Mouse (Mus musculus) naive thymus-derived CD4-positive, alpha-beta T cell, adult 2 months (primary cell): ENCODE measurements around the gene Csk.
A peak's percentile ranks its signal among the peaks of the same experiment; 100 is the strongest.

ENCODE experiments used
- DNase-seq: peaks from one replicate; pipeline ENCODE4 v3.0.0-alpha.2; 2011; ENCODE audit warnings: low read depth

The Csk gene

GRCm38 (mm10) chr9:57657843-57658242, 4.4 kb upstream of the Csk start:
- DNase-seq, result no peak

GRCm38 (mm10) chr9:57656631-57657350, 3.4 kb upstream of the Csk start:
- DNase-seq, result no peak

DNA sequence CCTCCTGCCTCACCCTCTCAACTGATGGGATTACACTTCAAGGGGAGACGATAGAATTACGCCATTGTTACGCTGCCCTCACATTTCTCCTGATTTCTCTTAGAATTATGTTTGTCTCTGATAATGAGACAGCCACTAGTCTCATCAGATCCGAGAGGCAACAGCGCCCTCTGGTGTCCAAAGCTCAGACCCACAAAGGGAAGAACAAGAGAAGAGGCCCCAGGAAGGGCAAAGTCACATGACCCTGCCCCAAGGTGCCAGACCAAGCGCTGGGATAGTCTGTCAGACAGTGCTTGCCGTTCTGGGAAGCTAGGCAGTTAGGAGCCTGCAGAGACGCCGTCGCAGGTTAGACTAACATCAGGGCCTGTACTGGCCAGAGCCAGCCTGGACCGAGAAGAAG, 2.3 kb upstream of the Csk start:
- DNase-seq, result peak; percentile 97

DNA sequence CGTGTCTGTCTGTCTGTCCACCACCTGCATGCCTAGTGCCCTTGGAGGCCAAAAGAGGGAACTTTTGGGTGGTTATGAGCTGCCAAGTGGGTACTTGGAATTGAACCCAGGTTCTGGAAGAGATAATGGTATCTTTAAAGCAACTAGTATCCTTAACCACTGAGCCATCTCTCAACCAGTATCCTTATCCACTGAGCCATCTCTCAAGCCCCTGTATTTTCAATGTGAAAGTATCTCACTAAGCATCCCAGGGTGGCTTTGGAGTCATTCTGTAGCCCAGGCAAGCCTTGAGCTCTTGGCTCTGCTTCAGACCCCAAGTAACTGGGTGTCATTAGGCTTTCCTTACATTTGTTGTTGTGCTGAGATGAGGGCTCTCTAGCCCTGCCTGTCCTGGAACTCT, 1.5 kb upstream of the Csk start:
- DNase-seq, result peak; percentile 20

GRCm38 (mm10) chr9:57652855-57653254, 576 bp downstream of the Csk start:
- peak; percentile 53 for DNase-seq

GRCm38 (mm10) chr9:57652351-57652750, 1.1 kb downstream of the Csk start:
- DNase-seq, result no peak

DNA sequence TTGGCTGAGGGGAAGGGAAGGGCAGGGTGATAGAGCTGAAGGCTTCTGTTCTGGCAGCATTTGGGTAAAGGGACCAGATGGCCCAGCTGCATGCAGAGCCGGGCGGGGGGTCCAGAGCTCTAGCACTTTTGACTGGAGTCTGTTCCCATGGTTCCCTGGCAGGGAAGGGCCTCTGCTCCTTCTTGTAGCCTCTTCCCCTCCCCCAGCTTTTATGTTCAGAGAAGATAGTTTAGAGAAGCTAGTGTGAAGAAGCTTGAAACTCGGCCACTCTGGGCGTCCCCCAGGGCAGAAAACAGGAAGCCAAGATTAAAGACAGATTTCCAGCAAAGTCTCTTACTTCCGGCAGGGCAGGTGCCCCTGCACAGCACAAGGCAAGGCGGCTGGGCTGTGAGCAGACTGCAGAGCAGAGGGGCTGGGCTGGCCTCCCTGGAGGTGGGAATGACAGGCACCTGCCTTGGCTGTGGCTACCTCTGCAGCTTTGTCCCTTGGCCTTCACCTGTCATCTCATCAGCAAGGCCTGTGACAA, 2.6 kb downstream of the Csk start:
- peak; percentile 74 for DNase-seq

DNA sequence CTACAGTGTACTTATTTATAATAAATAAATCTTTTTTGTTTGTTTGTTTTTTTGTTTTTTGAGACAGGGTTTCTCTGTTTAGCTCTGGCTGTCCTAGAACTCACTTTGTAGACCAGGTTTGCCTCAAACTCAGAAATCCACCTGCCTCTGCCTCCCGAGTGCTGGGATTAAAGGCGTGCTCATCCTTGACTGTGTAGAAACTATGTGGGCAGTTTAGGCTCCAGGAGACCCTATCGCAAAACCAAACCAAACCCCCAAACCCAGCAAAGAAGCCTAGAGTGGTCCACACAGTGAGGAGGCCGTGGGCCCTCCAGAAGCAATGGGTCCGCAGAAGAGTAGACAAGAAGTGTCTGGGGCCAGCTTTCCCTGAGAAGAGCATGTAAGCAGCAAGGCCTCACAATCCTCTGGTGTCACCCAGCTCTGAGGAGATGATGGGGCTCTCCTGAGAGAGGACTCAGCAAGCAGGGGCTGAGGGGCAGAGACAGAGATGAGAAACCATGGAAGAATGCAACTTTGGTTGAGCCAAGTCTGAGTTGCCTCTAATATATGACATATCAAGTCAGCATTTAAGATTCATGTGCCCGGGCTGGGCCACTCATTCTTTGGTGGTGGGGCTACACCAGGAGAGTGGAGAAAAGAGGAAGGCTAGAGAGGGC, 3.2 kb downstream of the Csk start:
- DNase-seq, result no peak

- DNase-seq, result peak; percentile 87
Measured at GRCm38 (mm10) chr9:57647286-57648108, 5.9 kb downstream of the Csk start.

GRCm38 (mm10) chr9:57646551-57647103, 6.8 kb downstream of the Csk start:
- peak; percentile 78 for DNase-seq

GRCm38 (mm10) chr9:57644944-57645893, 8.2 kb downstream of the Csk start:
- peak; percentile 95 for DNase-seq

- no peak for DNase-seq
Measured at GRCm38 (mm10) chr9:57644442-57644943, 8.9 kb downstream of the Csk start.

DNA sequence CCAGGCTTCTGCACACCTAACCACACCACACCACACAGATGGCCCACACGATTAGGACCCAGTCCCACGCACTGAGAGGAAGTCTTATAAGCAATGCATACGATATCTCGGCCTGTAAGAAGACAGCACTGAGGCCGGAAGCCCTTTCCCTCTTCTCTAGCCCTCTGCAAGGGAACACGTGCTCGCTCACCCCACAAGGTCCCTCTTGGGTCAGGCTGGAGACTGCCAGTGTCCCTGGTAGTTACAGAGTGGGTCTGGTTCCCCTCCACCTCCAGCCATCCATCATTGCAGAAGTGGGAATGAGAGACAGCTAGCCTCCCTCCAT, 9.6 kb downstream of the Csk start:
- DNase-seq, result peak; percentile 61

DNA sequence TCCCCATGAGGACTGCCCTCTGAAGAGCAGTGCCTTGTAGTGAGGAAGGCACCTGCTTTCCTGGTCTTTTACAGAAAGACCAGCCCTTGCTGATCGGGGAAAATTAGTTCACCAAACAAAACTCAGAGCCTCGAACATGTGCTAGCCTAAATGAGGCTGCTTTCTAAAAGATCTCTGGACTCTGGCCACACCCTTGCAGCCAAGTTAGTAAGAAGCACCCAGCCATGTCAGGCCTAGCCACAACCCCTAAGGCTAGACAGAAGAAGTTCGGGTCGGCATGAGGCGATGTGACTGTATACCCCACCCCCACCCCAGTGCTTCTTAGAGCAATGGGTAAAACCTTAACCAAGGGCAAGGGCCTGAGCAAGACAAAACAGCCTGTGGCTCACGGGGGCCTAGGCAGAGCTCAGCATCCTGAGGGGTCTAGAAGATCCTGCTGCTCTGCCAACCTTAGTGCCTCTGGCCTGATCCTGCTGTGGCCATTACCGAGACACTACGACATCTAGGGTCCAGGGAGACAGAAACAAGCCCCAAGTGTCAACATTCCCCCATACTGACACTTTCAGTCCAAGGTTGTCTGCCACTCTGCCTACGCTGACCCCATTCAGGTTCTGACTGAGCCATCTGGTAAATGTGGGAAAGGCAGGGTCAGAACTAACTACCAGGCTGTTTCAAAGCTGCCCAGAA, 10.1 kb downstream of the Csk start:
- DNase-seq, result no peak

DNA sequence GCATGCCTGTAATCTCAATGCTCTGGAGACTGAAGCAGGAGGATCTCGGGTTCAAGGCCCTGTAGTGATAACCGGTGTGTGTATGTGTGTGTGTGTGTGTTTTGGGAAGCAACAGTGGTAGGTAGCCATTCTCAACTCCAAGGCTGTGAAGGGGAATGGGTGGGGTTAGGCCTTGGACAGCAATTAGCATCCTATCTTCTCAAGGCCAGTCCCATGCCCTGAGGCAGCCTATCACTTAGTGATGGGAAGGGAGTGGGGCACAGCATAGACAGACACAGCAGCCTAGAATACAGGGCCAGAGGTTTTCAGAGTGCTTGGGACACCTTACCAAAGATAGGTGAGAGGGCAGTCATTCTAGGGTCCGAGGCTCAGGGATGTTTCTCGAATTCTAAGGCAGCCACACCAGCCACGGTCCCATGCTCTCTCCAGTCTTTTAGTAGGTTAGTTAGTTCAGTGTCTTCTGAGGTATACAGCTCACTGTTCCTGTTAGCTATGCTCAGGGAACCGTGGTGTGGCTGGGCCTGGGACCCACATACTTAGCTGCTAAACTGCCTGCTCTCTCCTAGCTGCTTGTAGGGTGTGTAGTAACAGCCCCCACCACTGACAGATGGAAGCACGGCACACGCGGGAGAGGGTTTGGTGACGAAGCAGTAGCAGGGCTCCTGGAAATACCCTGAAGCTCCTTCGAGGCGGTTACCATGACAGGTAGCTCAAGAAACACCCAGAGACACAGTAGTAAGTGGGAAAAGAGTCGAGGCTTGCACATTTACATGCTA, 11.5 kb downstream of the Csk start:
- peak; percentile 61 for DNase-seq

- DNase-seq, result no peak
Measured at GRCm38 (mm10) chr9:57641022-57641421, 12.4 kb downstream of the Csk start.

DNA sequence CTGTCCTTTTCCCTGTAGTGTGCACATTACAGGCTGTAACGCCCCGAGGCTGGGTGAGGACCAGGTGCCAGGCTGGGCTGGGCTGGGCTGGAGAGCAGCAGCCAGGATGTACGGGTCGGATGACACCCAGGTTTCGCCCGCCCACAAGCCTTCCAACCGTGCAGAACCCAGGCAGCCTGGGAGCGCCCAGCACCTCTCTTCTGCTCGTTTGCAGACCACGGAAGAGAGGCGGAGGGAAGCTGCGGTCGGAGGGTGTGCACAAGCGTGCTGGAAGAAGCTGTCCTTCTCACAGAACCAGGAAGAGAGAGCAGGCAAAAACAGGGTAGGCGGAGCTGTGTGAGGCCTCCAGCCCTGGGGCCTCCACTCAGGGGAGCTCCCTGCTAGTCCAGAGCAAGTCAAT, 13.0 kb downstream of the Csk start:
- DNase-seq, result peak; percentile 91

GRCm38 (mm10) chr9:57639661-57640328, 13.6 kb downstream of the Csk start:
- DNase-seq, result no peak
